Mouse (Mus musculus): ENCODE results near the gene Arhgdia.
"Not testable (repeated sequence)": the region's sequence is repeated elsewhere in the genome, so short reads cannot be mapped to it uniquely, and the experiment has no call there.

Gene Arhgdia

GRCm38 (mm10) chr11:120578024-120578693 is 3.3 kb downstream of the Arhgdia start:
- no peak for DNase-seq (ENCODE audit: low read depth)

GRCm38 (mm10) chr11:120577211-120578023 is 4.0 kb downstream of the Arhgdia start:
- no peak for DNase-seq (ENCODE audit: low read depth)

- DNase-seq (ENCODE audit: low read depth), result no peak
Observed at GRCm38 (mm10) chr11:120576365-120576981, 5.0 kb downstream of the Arhgdia start.

- DNase-seq (ENCODE audit: low read depth), result no peak
Observed at GRCm38 (mm10) chr11:120575940-120576339, 5.5 kb downstream of the Arhgdia start.

GRCm38 (mm10) chr11:120575046-120575445 is 6.4 kb downstream of the Arhgdia start:
- no peak for DNase-seq (ENCODE audit: low read depth)

GRCm38 (mm10) chr11:120574278-120574600 is 7.2 kb downstream of the Arhgdia start:
- no peak for DNase-seq (ENCODE audit: low read depth)

GRCm38 (mm10) chr11:120573585-120574277 is 7.7 kb downstream of the Arhgdia start:
- no peak for DNase-seq (ENCODE audit: low read depth)

- DNase-seq (ENCODE audit: low read depth), result peak; percentile 100
Observed at GRCm38 (mm10) chr11:120572752-120573584, 8.5 kb downstream of the Arhgdia start, which contains the start of gene P4hb. P4hb (minus strand) TSS chr11:120573253.

GRCm38 (mm10) chr11:120572417-120572751 is 9.0 kb downstream of the Arhgdia start:
- no peak for DNase-seq (ENCODE audit: low read depth)

- no peak for DNase-seq (ENCODE audit: low read depth)
Observed at GRCm38 (mm10) chr11:120571754-120572416, 9.5 kb downstream of the Arhgdia start.

GRCm38 (mm10) chr11:120571122-120571521 is 10.3 kb downstream of the Arhgdia start:
- DNase-seq (ENCODE audit: low read depth), result no peak

- no peak for DNase-seq (ENCODE audit: low read depth)
Observed at GRCm38 (mm10) chr11:120568324-120568723, 13.1 kb downstream of the Arhgdia start.

- no peak for DNase-seq (ENCODE audit: low read depth)
Observed at GRCm38 (mm10) chr11:120565114-120565513, 16.3 kb downstream of the Arhgdia start.

GRCm38 (mm10) chr11:120562949-120563348 is 18.5 kb downstream of the Arhgdia start:
- no peak for DNase-seq (ENCODE audit: low read depth)

- DNase-seq (ENCODE audit: low read depth), result no peak
Observed at GRCm38 (mm10) chr11:120560952-120561728, 20.3 kb downstream of the Arhgdia start.

- DNase-seq (ENCODE audit: low read depth), result not testable (repeated sequence)
Observed at GRCm38 (mm10) chr11:120558843-120559242, 22.6 kb downstream of the Arhgdia start.

GRCm38 (mm10) chr11:120555260-120555659 is 26.2 kb downstream of the Arhgdia start:
- DNase-seq (ENCODE audit: low read depth), result no peak

GRCm38 (mm10) chr11:120554834-120555233 is 26.6 kb downstream of the Arhgdia start:
- DNase-seq (ENCODE audit: low read depth), result peak; percentile 66

- DNase-seq (ENCODE audit: low read depth), result no peak
Observed at GRCm38 (mm10) chr11:120552736-120553135, 28.7 kb downstream of the Arhgdia start.

- no peak for DNase-seq (ENCODE audit: low read depth)
Observed at GRCm38 (mm10) chr11:120550810-120551440, 30.5 kb downstream of the Arhgdia start, which contains the start of gene Ppp1r27. Ppp1r27 (minus strand) TSS chr11:120551132.

Data from fibroblast of lung, adult 2 months (primary cell).